In the genomic region with DNA sequence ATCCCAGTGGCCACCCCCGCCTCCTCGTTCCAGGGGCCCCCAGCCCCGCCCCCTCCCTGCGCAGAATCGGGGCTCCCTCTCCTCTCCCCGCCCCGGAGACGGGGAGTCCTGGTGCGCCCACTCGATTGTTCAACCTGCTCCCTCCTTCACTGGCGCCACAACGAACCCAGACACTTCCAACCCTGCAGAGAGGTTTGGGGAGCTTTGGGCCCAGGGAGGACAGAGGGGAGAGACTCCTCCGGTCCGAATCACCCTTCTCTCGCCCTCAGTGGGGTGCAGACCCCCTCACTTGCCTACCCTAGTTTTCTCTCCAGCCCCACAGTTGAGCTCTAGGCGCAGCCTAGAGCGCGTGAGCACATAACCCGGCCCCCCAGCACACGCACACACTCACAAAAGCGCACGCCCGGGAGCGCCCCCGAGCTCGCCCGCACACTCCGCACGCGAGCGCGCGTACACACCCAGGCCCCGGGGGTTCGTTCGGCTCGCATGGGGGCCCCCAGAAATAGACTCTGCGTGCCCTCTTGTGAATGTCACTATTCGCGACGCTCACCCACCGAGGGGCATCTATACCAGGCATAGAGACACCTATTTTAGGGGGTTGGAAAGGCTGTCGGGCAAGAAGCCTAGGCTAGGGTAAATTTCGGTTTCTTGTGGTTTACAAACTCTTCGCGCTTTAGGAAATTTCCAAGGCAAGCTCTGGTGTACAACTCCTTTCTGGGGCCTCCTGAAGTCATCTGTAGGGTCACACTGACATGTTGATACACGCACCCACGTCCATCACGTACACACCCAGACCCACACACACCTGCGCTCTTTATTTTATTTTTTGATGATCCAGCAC, we compare ENCODE assay signal across 8 mouse cellular contexts. TPM values are rescaled to one million over a fixed set of nuclear protein-coding genes. Genes with fewer than 3 reads are reported as not detected.
DNase-seq lines count a peak whose midpoint lies in the region; ATAC-seq and TF ChIP-seq lines count a peak whose summit lies in the region.

Gene Nrn1 (minus strand): TSS at position 401 of the 841 bp plus-strand sequence.

- peaks cover 27% of the 10 kb centered on the region; the same call in 1 of the 2 replicates for H3K4me1 ChIP-seq in lung, embryonic 16.5 days (replicated peaks; ENCODE audit: control insufficient read depth, insufficient read depth, low read length)
- peaks cover 32% of the 10 kb centered on the region for H3K4me1 ChIP-seq in forebrain, embryonic 12.5 days
- peaks cover 15% of the 10 kb centered on the region; the same call in 1 of the 2 replicates for H3K4me1 ChIP-seq in midbrain, embryonic 12.5 days

- no peaks in the 10 kb centered on the region; the same call in 1 of the 2 replicates for H3K9me3 ChIP-seq in lung, embryonic 16.5 days (ENCODE audit: control insufficient read depth, low read length)
- H3K9me3 ChIP-seq in forebrain, embryonic 12.5 days: no peaks in the 10 kb centered on the region
- H3K9me3 ChIP-seq in midbrain, embryonic 12.5 days: no peaks in the 10 kb centered on the region

- H3K4me2 ChIP-seq in lung, embryonic 16.5 days (ENCODE audit: low read depth, low read length): peak within 1 kb of the TSS; percentile 83
- peak within 1 kb of the TSS; percentile 67 for H3K4me2 ChIP-seq in forebrain, embryonic 12.5 days
- peak within 1 kb of the TSS; percentile 68 for H3K4me2 ChIP-seq in midbrain, embryonic 12.5 days (replicated peaks)

- H3K27me3 ChIP-seq in lung, embryonic 16.5 days (ENCODE audit: control insufficient read depth, insufficient read depth, low read depth, low read length): peaks cover 57% of the 10 kb centered on the region
- H3K27me3 ChIP-seq in forebrain, embryonic 12.5 days: peaks cover 49% of the 10 kb centered on the region
- peaks cover 66% of the 10 kb centered on the region for H3K27me3 ChIP-seq in midbrain, embryonic 12.5 days

- peak within 1 kb of the TSS; percentile 57 for H3K4me3 ChIP-seq in lung, embryonic 16.5 days (ENCODE audit: low read length)
- peak within 1 kb of the TSS; percentile 40 for H3K4me3 ChIP-seq in forebrain, embryonic 12.5 days (replicated peaks)
- peak within 1 kb of the TSS; percentile 83 for H3K4me3 ChIP-seq in layer of hippocampus, adult 2 months
- H3K4me3 ChIP-seq in midbrain, embryonic 12.5 days: peak within 1 kb of the TSS; percentile 44

- ATAC-seq in lung, embryonic 16.5 days (ENCODE audit: low read depth): no peak
- ATAC-seq in cerebellum, adult (ENCODE audit: insufficient number of reproducible peaks, low FRiP score, low TSS enrichment): peak; percentile 27
- peak; percentile 17; the same call in 1 of the 2 replicates for ATAC-seq in forebrain, embryonic 12.5 days (ENCODE audit: low FRiP score)
- ATAC-seq in midbrain, embryonic 12.5 days (ENCODE audit: low FRiP score, low read depth): no peak

- WGBS in lung, embryonic 16.5 days: under 1% methylated on average over 50 of the region's 50 CpGs
- 1% methylated on average over 50 of the region's 50 CpGs for WGBS in forebrain, embryonic 12.5 days
- WGBS in midbrain, embryonic 12.5 days: under 1% methylated on average over 50 of the region's 50 CpGs

- H3K9ac ChIP-seq in lung, embryonic 16.5 days (ENCODE audit: low read length): peak within 1 kb of the TSS; percentile 53
- peak within 1 kb of the TSS; percentile 63 for H3K9ac ChIP-seq in forebrain, embryonic 12.5 days
- H3K9ac ChIP-seq in midbrain, embryonic 12.5 days (replicated peaks): peak within 1 kb of the TSS; percentile 70

- no peak within 1 kb of the TSS for H3K27ac ChIP-seq in lung, embryonic 16.5 days (ENCODE audit: low read length)
- peak within 1 kb of the TSS; percentile 91 for H3K27ac ChIP-seq in forebrain, embryonic 12.5 days
- peak within 1 kb of the TSS; percentile 96 for H3K27ac ChIP-seq in layer of hippocampus, adult 2 months
- H3K27ac ChIP-seq in midbrain, embryonic 12.5 days (replicated peaks): peak within 1 kb of the TSS; percentile 92

- no peak for TF ChIP-seq CTCF in layer of hippocampus, adult 2 months (conservative IDR thresholded peaks at IDR 0.05)

- no peaks in the 10 kb centered on the region for H3K36me3 ChIP-seq in lung, embryonic 16.5 days (ENCODE audit: control insufficient read depth, insufficient read depth, low read length)
- no peaks in the 10 kb centered on the region for H3K36me3 ChIP-seq in forebrain, embryonic 12.5 days (replicated peaks)
- H3K36me3 ChIP-seq in midbrain, embryonic 12.5 days: no peaks in the 10 kb centered on the region

- no peak for DNase-seq in lung, postnatal 10 days
- DNase-seq in layer of hippocampus, adult 2 months (ENCODE audit: low spot score in 2 of 2): peak; percentile 63 to 65
- peak; percentile 47 for DNase-seq in thymus, postnatal 4 days
- no peak for DNase-seq in B cell, adult 2 months

RNA-seq across cellular contexts. Expression of gene Nrn1, which starts in this region (rescaled TPM):
- polyA plus RNA-seq in lung, embryonic 16.5 days (2015; fragmentation: Nextera tagmentation; extraction: Ambion mirVana): 0.54 and 1.5 TPM in 2 replicates
- polyA plus RNA-seq in forebrain, embryonic 12.5 days (2016; fragmentation: Nextera tagmentation; extraction: Ambion mirVana): 43.5 and 43.8 TPM in 2 replicates
- 100 to 1,000 TPM; 293 to 318 TPM for total RNA-seq in layer of hippocampus, adult 2 months (2021)
- 61.5 and 71.1 TPM in 2 replicates for polyA plus RNA-seq in midbrain, embryonic 12.5 days (2016; fragmentation: Nextera tagmentation; extraction: Ambion mirVana)

Comparison
In these comparisons a context has a peak if more than half of its experiments do, and no peak if none do; other contexts are left out.
1. RNA of gene Nrn1 (polyA plus RNA-seq): 61.5 to 71.1 TPM in midbrain, embryonic 12.5 days and 43.5 to 43.8 TPM in forebrain, embryonic 12.5 days; 0.54 to 1.5 TPM in lung, embryonic 16.5 days; every median in the first group is over 10 times any median in the second.
2. ATAC-seq: peak in cerebellum, adult (single experiment) and forebrain, embryonic 12.5 days (single experiment); none in lung, embryonic 16.5 days (single experiment) and midbrain, embryonic 12.5 days (single experiment).
3. DNase-seq: peak in layer of hippocampus, adult 2 months (2 of 2) and thymus, postnatal 4 days (single experiment); none in lung, postnatal 10 days (single experiment) and B cell, adult 2 months (0 of 2).
4. Peak in every context shown above with its lines, with median percentiles within 50 percentile points of each other: H3K4me2 ChIP-seq, H3K4me3 ChIP-seq and H3K9ac ChIP-seq.